Mouse (Mus musculus) embryonic facial prominence, embryonic 13.5 days (tissue): Measurements from ENCODE around the gene Pwp1. TPM values are rescaled to one million over a fixed set of nuclear protein-coding genes. Genes with fewer than 3 reads are reported as not detected.

Experiments
- ATAC-seq: fragments of 200-750 bp; cut with Nextera tagmentation; 2 replicates; pipeline ENCODE4 v1.8.0; 2017; ENCODE audit warnings: low read depth; ENCODE audit not compliant: insufficient number of reproducible peaks, insufficient read depth, low FRiP score, low TSS enrichment
- H3K27ac ChIP-seq: fragments of 300-500 bp; sonication (generic); 2 replicates; pipeline ENCODE4 v1.5.1; 2015; ENCODE audit warnings: moderate library complexity, mild to moderate bottlenecking, inconsistent platforms
- H3K27me3 ChIP-seq: fragments of 300-500 bp; sonication (generic); 2 replicates; pipeline ENCODE4 v1.6.1; 2015; ENCODE audit warnings: mild to moderate bottlenecking, inconsistent platforms
- H3K36me3 ChIP-seq: fragments of 300-500 bp; sonication (generic); 2 replicates; pipeline ENCODE4 v1.6.1; 2015; ENCODE audit warnings: mild to moderate bottlenecking, inconsistent platforms
- H3K4me1 ChIP-seq: fragments of 300-500 bp; sonication (generic); 2 replicates; pipeline ENCODE4 v1.6.1; 2015; ENCODE audit warnings: inconsistent platforms
- H3K4me2 ChIP-seq: fragments of 300-500 bp; sonication (generic); 2 replicates; pipeline ENCODE4 v1.6.1; 2015; ENCODE audit warnings: moderate library complexity, mild to moderate bottlenecking, inconsistent platforms
- H3K4me3 ChIP-seq: fragments of 300-500 bp; sonication (generic); 2 replicates; pipeline ENCODE4 v1.5.1; 2015; ENCODE audit warnings: mild to moderate bottlenecking, inconsistent platforms
- H3K9ac ChIP-seq: fragments of 300-500 bp; sonication (generic); 2 replicates; pipeline ENCODE4 v1.6.1; 2015; ENCODE audit warnings: mild to moderate bottlenecking, inconsistent platforms
- H3K9me3 ChIP-seq: fragments of 300-500 bp; sonication (generic); 2 replicates; pipeline ENCODE4 v1.6.1; 2016; ENCODE audit warnings: inconsistent platforms
- WGBS: fragments of 180-500 bp; shearing (Covaris S2); methylation state at CpG from one replicate; pipeline ENCODE4 v1.1.7; 2015; ENCODE audit warnings: mixed read lengths; 5-methylcytosine and 5-hydroxymethylcytosine counted together
- polyA plus RNA-seq: library from polyadenylated mRNA; unstranded; fragments of >200 nt; fragmentation: Nextera tagmentation; extraction: Ambion mirVana; gene quantifications from 2 replicates; pipeline ENCODE4 v1.2.1, GENCODE M21; 2015

Pwp1 gene
- polyA plus RNA-seq, 1 experiment from 2014 or later, result 81.6 TPM

DNA sequence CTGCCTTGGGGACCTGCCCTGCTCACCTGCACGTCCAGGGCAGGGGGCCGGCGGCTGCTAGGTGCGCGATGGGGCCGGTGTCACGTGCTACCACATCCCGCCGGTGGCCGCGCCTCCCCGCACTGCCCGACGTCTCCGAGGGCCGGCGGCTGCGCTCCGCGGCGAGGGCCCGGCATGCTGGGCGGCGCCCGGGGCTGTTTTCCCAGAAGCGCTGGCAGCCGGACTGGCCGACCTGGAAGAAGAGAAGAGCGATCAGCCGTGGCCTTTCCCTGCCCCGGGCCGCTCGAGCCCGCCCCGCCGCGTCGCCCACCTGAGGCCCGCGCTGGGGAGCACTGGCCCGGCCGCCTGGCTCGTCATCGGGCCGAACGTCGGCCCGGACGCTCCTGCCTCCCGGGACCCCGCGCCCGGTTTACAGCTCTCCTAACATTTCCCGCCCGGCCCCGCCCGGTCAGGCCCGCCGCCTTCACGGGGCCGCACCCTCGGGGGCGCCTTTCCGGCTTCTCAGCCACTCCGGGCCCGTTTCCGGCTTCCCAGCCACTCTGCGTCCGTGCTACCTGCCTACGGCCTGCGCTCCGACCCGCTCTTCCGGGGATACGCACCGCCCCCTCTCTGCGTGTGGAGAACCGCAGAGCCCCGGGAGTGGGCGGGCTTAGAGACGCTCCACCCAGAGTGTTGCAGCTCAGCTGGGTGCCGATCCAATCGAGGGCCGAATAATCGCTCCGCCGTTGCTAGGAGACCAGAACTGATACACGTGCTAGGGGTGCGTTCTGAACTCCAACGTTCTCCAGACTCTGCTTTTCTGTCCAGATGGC lies 87.4 kb downstream of the Pwp1 start, which contains the start of gene Prdm4:
TSS of gene Prdm4 (minus strand) at position 645 of the 812 bp plus-strand sequence.
- ATAC-seq, result peak; percentile 99
- H3K4me3 ChIP-seq, result peak within 1 kb of the TSS; percentile 96
- WGBS, result under 1% methylated on average over 90 of the region's 90 CpGs

GRCm38 (mm10) chr10:85927676-85928445 lies 98.6 kb downstream of the Pwp1 start, which contains the start of gene Ascl4:
TSS of gene Ascl4 (plus strand) at chr10:85927681.
- no peak within 1 kb of the TSS; the same call in 1 of the 2 replicates for H3K27ac ChIP-seq
- no peak for ATAC-seq
- H3K4me2 ChIP-seq, result peak within 1 kb of the TSS; percentile 99
- H3K4me3 ChIP-seq, result peak within 1 kb of the TSS; percentile 58
- H3K4me1 ChIP-seq, result peaks cover 14% of the 10 kb centered on the region
- H3K9ac ChIP-seq, result peak within 1 kb of the TSS; percentile 61
- H3K36me3 ChIP-seq, result no peaks in the 10 kb centered on the region
- 2% methylated on average over 23 of the region's 23 CpGs for WGBS
- no peaks in the 10 kb centered on the region for H3K9me3 ChIP-seq
- H3K27me3 ChIP-seq, result peaks cover 44% of the 10 kb centered on the region

More for the DNA sequence above, 87.4 kb downstream of the Pwp1 start, which contains the start of gene Prdm4:
- Histone ChIP-seq H3K27ac (peak within 1 kb of the TSS; percentile 81), H3K4me2 (peak within 1 kb of the TSS; percentile 71), H3K9ac (peak within 1 kb of the TSS; percentile 91), H3K27me3 (no peaks in the 10 kb centered on the region), H3K36me3 (peaks cover 25% of the 10 kb centered on the region), H3K4me1 (peaks cover 15% of the 10 kb centered on the region), H3K9me3 (no peaks in the 10 kb centered on the region)

DNA sequence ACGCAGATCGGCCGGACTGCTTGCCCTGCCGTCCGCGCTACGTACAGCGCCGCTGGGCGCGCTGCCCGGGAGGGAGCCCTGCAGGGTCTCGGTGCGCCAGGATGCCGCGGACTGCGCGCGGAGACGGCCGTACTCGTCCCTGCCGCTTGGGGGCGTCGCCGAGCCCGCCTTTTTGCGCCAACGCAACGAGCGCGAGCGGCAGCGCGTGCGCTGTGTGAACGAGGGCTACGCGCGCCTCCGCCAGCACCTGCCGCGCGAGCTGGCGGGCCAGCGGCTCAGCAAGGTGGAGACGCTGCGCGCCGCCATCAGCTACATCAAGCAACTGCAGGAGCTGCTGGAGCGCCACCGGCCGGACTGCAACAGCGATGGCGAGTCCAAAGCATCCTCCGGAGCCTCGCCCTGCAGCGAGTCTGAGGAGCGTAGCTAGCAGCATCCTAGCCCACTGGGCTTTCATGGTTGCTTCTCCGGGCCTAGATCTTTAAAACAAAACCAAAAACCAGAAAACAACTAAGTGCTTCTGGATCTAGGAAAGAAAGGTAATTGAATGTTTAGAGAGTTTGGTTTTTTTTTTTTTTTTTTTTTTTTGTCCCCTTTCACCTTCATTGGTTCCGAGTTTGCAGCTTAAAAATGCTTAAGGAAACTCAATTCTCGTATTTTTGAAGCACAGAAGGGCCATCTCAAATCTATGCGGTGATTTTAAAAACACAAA lies 99.4 kb downstream of the Pwp1 start:
- H3K9me3 ChIP-seq, result no peaks in the 10 kb centered on the region
- 1% methylated on average over 63 of the region's 63 CpGs for WGBS
- H3K27ac ChIP-seq, result no peak overlapping the region; the same call in 1 of the 2 replicates
- H3K4me1 ChIP-seq, result peaks cover 14% of the 10 kb centered on the region
- H3K4me3 ChIP-seq, result peak overlapping the region; percentile 58
- peaks cover 44% of the 10 kb centered on the region for H3K27me3 ChIP-seq
- ATAC-seq, result 0 out of 2 replicates have a peak, but pooled peaks have one; percentile 10
- H3K4me2 ChIP-seq, result peak overlapping the region; percentile 99
- H3K9ac ChIP-seq, result peak overlapping the region; percentile 61
- H3K36me3 ChIP-seq, result no peaks in the 10 kb centered on the region

- Histone ChIP-seq H3K27me3 (peaks cover 44% of the 10 kb centered on the region), H3K9ac (no peak overlapping the region), H3K4me2 (peak overlapping the region; percentile 99), H3K9me3 (no peaks in the 10 kb centered on the region), H3K4me1 (peaks cover 14% of the 10 kb centered on the region), H3K36me3 (no peaks in the 10 kb centered on the region), H3K4me3 (peak overlapping the region; percentile 58; the same call in 1 of the 2 replicates), H3K27ac (no peak overlapping the region)
- no peak for ATAC-seq
- 55% methylated on average over 11 of the region's 11 CpGs for WGBS
Observed at GRCm38 (mm10) chr10:85929208-85929591, 99.9 kb downstream of the Pwp1 start.

DNA sequence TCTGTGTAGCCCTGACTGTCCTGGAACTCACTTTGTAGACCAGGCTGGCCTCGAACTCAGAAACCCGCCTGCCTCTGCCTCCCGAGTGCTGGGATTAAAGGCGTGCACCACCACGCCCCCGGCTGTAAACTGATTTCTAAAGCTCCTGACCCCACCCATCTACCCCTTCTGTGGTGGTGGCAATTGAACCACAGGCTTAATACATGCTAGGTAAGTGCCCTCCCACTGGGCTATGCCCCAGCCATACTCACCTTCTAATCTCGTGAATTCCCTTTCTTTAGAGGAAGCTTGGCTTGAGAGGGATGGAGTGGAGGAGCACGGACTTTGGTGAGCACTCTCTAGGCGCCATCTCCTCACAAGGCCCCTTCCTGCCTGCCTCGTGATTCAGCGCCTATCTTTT lies 100.7 kb downstream of the Pwp1 start:
- no peak overlapping the region for H3K9ac ChIP-seq
- H3K9me3 ChIP-seq, result no peaks in the 10 kb centered on the region
- 90% methylated on average over 11 of the region's 11 CpGs for WGBS
- H3K36me3 ChIP-seq, result no peaks in the 10 kb centered on the region
- ATAC-seq, result no peak
- no peak overlapping the region for H3K4me2 ChIP-seq
- H3K4me3 ChIP-seq, result no peak overlapping the region
- no peak overlapping the region for H3K27ac ChIP-seq
- H3K4me1 ChIP-seq, result peaks cover 14% of the 10 kb centered on the region
- H3K27me3 ChIP-seq, result peaks cover 44% of the 10 kb centered on the region

DNA sequence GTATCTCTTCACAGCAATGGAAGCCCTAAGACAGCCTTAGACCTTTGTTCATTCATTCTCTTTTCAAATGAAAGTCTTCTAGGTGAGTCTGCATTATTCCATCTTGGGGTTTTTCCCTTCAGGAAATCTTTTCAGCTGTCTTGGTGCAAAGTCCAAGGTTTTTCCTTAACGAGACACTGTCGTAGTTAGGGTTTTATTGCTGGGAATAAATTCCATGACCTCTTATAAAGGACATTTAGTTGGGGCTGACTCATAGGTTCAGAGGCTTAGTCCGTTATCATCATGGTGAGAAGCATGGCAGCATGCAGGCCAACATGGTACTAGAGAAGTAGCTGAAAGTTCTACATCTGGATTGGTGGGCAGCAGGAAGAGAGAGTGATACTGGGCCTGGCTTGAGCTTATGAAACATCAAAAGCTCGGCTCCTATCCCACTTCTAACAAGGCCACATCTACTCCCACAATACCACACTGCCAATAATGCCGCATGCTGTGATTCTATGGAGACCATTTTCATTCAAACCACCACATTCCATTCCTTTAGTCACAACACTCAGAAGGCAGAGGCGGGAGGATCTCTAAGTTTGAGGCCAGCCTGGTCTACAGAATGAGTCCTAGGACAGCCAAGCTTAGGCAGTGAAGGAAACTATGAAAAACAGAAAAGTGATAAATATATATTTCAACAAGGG lies 107.1 kb downstream of the Pwp1 start:
- H3K9ac ChIP-seq, result no peak overlapping the region
- H3K4me2 ChIP-seq, result no peak overlapping the region
- H3K36me3 ChIP-seq, result peaks cover 59% of the 10 kb centered on the region
- H3K9me3 ChIP-seq, result peaks cover 6% of the 10 kb centered on the region; the same call in 1 of the 2 replicates
- WGBS, result 93% methylated on average over 6 of the region's 6 CpGs
- no peak for ATAC-seq
- no peak overlapping the region for H3K4me3 ChIP-seq
- H3K27me3 ChIP-seq, result no peaks in the 10 kb centered on the region
- H3K4me1 ChIP-seq, result no peaks in the 10 kb centered on the region
- no peak overlapping the region for H3K27ac ChIP-seq

Other genes starting within 250 kb of the Pwp1 start
- gene Prdm4, start 87.6 kb downstream of the Pwp1 start, polyA plus RNA-seq, result 19.5 and 20.8 TPM in 2 replicates
- 1.5 and 2.1 TPM in 2 replicates for gene Ascl4, start 98.2 kb downstream of the Pwp1 start, polyA plus RNA-seq
- gene Rtcb, start 128.3 kb downstream of the Pwp1 start, polyA plus RNA-seq, result 194 and 204 TPM in 2 replicates
- 0.22 and 0.52 TPM in 2 replicates for gene Bpifc, start 182.4 kb downstream of the Pwp1 start, polyA plus RNA-seq
- 25.4 and 29.2 TPM in 2 replicates for gene Fbxo7, start 192.5 kb downstream of the Pwp1 start, polyA plus RNA-seq